Mouse (Mus musculus): ENCODE results near the gene Olfr205.
"Not testable (repeated sequence)": the region's sequence is repeated elsewhere in the genome, so short reads cannot be mapped to it uniquely, and the experiment has no call there.

Olfr205 gene

DNA sequence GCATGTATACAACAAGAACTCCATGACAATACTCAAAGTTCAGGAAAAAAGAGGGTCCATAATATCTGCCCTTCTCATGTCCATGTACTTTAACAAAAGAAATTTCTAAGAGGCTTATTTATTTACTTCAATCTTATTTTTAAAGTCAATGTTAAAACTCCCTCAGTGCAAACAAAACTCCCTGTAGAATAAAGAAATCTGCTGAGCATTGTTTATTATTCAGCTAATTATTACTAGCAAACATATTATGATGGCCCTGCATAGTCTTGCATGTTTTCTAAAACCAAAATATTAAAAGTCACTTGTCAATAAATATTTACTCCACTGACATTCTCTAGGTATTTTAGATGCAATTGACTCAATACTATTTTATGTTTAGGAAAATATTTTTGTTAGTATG is at the start of gene Olfr205:
Gene Olfr205, minus strand, starts transcription at position 101 of the 400 bp plus-strand sequence.
- no peak for DNase-seq (ENCODE audit: low spot score)

DNA sequence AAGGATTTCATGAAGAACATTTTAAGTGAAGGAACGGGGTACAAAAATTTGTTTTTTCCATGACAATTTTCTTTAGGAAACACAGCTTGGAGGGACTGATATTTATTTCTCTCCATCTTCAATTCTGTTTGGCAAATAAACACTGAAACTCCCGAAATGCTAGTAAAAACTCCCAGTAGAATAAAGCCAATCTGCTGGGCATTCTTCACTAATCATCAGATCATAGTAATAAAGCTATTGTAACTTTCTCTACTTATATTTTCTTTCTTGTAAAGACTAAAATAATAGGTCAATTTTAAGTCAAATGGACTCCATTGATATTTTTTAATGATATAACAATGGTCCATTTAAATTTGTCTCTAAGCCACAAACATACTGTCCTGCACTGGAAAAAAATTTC is 33.0 kb upstream of the Olfr205 start, which contains the start of gene Olfr209:
Gene Olfr209, minus strand, starts transcription at position 101 of the 400 bp plus-strand sequence.
- DNase-seq (ENCODE audit: low spot score), result no peak

DNA sequence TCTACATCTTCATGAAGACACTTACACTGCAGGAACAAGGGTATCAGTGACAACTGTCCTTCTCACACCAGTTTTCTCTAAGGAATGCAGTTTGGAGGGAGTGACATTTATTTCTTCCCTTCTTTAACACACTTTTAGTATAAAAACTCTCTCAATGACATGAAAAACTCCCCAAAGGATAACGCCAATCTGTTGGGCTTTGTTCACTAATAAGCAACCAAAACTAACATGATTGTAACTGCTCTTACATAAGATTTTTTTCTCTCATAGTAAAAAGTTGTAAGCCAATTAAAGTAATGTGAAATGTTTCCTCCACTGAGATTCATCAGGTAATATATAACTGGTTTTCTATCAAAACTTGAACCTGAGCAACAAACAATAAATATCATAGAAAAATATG is 18.2 kb upstream of the Olfr205 start, which contains the start of gene Olfr206:
Gene Olfr206, minus strand, starts transcription at position 101 of the 400 bp plus-strand sequence.
- DNase-seq (ENCODE audit: low spot score), result no peak

DNA sequence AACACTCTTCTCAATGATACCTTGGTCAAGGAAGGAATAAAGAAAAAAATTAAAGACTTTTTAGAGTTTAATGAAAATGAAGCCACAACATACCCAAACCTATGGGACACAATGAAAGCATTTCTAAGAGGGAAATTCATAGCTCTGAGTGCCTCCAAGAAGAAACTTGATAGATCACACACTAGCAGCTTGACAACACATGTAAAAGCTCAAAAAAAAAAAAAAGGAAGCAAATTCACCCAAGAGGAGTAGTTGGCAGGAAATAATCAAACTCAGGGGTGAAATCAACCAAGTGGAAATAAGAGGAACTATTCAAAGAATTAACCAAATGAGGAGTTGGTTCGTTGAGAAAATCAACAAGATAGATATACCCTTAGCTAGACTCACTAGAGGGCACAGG is 7.7 kb downstream of the Olfr205 start:
- DNase-seq (ENCODE audit: low spot score), result not testable (repeated sequence)

DNA sequence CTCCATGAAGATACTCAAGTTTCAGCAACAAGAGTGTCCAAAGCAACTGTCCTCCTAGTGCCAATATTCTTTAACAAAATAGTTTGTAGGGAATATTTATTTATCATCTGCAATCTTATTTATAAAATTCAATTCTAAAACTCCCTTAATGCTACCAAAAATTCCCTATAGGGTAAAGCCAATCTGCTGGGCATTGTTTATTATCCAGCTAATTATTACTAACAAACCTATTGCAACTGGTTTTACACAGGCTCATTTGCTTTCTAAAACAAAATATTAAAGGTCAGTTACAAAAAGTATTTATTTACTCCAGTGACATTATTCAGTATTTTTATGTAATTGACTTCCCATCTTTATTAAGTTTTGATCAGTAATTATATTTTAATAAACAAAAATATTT is 12.8 kb downstream of the Olfr205 start, which contains the start of gene Olfr204:
Gene Olfr204, minus strand, starts transcription at position 101 of the 400 bp plus-strand sequence.
- DNase-seq (ENCODE audit: low spot score), result no peak

DNA sequence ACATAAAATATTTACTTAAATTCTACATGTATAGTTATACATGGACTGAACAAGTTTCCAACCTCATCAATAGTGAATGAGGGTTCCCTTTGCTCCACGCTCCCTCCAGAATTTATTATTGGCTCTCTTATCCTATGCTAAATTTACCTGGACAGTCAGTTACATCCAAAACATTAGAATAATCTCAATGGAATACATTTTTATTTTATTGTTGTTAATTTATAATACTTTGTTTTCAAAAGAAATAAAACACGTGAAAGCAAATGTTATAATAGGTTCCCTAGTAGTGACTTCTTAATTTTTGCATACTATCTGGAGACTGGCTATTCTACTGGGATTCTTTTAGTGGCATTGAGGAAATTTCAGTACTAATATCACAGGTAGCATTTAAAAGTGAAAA is 32.4 kb downstream of the Olfr205 start, which contains the start of gene Olfr203:
Gene Olfr203, plus strand, starts transcription at position 301 of the 400 bp plus-strand sequence.
- no peak for DNase-seq (ENCODE audit: low spot score)

DNA sequence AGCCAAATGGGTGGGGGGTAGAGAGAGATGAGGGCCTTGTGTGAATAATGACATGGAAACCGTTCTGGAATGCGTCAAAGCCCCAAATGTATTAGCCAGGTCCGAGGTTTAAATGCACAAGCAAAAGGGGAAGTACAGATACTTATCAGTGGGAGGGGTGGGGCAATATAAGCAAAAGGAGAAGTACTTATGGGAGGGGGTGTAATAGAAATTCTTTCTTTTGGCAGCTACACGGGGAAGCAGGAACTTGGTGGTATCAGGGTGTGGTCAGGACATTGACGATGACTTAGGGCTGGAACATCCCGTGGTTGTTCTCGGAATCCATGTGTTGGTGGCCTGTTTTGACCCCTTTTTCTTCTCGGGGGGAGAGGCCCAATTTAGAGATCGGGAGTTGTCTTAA is 43.4 kb downstream of the Olfr205 start:
- not testable (repeated sequence) for DNase-seq (ENCODE audit: low spot score)

DNA sequence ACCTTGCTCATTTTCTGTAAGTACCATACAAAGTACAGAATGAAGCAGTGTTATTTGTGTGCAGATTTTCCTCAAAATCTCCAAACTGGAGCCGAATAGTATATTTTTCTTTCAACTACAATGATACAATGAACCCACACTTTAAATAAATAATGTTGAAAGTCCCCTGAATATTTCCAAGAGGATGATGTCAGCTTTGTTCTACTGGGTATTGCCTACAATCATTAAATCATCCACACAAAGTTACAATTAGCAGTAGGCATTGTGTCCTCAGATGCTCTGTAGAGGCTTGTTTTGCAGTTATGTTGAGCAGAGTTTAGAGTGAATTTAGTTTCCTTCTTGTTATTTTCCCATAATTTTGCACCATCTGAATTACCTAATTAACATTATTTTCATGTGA is 44.2 kb downstream of the Olfr205 start, which contains the start of gene Olfr202:
Gene Olfr202, minus strand, starts transcription at position 101 of the 400 bp plus-strand sequence.
- DNase-seq (ENCODE audit: low spot score), result no peak

DNA sequence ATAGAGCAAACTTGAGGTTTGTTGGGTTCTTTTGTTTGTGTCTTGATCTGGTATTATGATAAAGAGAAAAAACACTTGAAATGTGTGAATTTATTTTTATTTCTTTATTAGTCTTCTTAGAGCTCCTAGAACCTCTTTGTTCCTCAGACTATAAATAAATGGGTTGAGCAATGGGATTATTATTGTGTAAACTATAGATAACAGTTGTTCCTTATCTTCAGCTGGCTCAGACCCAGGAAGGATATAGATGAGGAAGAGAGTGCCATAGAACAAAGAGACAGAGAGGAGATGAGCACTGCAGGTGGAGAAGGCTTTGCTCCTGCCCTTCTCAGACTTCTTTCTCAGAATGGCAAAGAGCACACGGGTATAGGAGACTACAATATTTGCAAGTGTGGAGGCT is 47.5 kb downstream of the Olfr205 start:
- DNase-seq (ENCODE audit: low spot score), result no peak

DNA sequence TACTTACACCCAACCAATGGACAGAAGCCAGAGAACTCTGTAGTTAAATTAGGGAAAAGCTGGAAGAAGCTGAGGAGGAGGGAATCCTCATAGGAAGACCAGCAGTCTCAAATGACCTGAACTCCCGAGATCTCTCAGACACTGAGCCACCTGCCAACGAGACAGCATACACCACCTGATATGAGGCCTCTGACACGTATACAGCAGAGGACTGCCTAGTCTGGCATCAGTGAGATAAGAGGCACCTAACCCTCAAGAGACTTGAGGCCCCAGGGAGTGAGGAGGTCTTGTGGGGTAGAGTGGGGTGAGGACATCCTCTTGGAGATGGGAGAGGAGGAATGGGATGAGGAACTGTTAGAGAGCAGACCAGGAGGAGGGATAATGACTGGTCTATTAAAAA is 50.4 kb downstream of the Olfr205 start:
- no peak for DNase-seq (ENCODE audit: low spot score)
